In genomic region chr11:103192956-103193824, GRCm38 (mm10) we compare ENCODE assay signal across 8 mouse cellular contexts. TPM values are rescaled to one million over a fixed set of nuclear protein-coding genes. Genes with fewer than 3 reads are reported as not detected.
DNase-seq lines count a peak whose midpoint lies in the region; ATAC-seq lines count a peak whose summit lies in the region.

No protein-coding gene starts in this region.

- H3K27ac ChIP-seq in heart, embryonic 15.5 days, result no peak overlapping the region
- no peak overlapping the region for H3K27ac ChIP-seq in limb, embryonic 10.5 days

- peak; percentile 74 for DNase-seq in layer of hippocampus, adult 11-12 months (ENCODE audit: low spot score)
- no peak for DNase-seq in layer of hippocampus, adult 9-10 months (ENCODE audit: low spot score)
- peak; percentile 86 for DNase-seq in cerebellum, adult 9-11 months
- DNase-seq in limb, embryonic 10.5 days (ENCODE audit: low spot score), result peak; percentile 60
- DNase-seq in right cerebral cortex, adult 18-20 months, result peak; percentile 85
- no peak for DNase-seq in urinary bladder, postnatal 10 days (ENCODE audit: low spot score)

- H3K9me3 ChIP-seq in heart, embryonic 15.5 days (replicated peaks), result no peaks in the 10 kb centered on the region
- no peaks in the 10 kb centered on the region for H3K9me3 ChIP-seq in limb, embryonic 10.5 days (replicated peaks)

- peak overlapping the region; percentile 29 for H3K4me3 ChIP-seq in heart, embryonic 15.5 days
- peak overlapping the region; percentile 36 for H3K4me3 ChIP-seq in limb, embryonic 10.5 days

- H3K9ac ChIP-seq in heart, embryonic 15.5 days, result peak overlapping the region; percentile 20; the same call in 1 of the 2 replicates

- H3K27me3 ChIP-seq in heart, embryonic 15.5 days, result peaks cover 80% of the 10 kb centered on the region
- peaks cover 96% of the 10 kb centered on the region for H3K27me3 ChIP-seq in limb, embryonic 10.5 days (ENCODE audit: low read depth, poor library complexity, severe bottlenecking)

- peak overlapping the region; percentile 51 for H3K4me2 ChIP-seq in heart, embryonic 15.5 days

- peaks cover 9% of the 10 kb centered on the region for H3K4me1 ChIP-seq in heart, embryonic 15.5 days (replicated peaks)
- H3K4me1 ChIP-seq in limb, embryonic 10.5 days, result peaks cover 18% of the 10 kb centered on the region

- ATAC-seq in heart, embryonic 15.5 days (replicated peaks; ENCODE audit: insufficient number of reproducible peaks, insufficient read depth, low FRiP score, low read depth), result no peak
- ATAC-seq in activated CD4-positive, CD25-positive, alpha-beta regulatory T cell, adult 4 months, result no peak

- 8% methylated on average over 44 of the region's 44 CpGs for WGBS in heart, embryonic 15.5 days
- WGBS in limb, embryonic 10.5 days, result 5% methylated on average over 44 of the region's 44 CpGs

- H3K36me3 ChIP-seq in heart, embryonic 15.5 days, result no peaks in the 10 kb centered on the region
- H3K36me3 ChIP-seq in limb, embryonic 10.5 days, result no peaks in the 10 kb centered on the region

RNA-seq across cellular contexts. Expression of gene 1700023F06Rik, which starts 15.2 kb away (rescaled TPM):
- 0.18 and 0.37 TPM in 2 replicates for polyA plus RNA-seq in heart, embryonic 15.5 days (2015; fragmentation: Nextera tagmentation; extraction: Ambion mirVana)
- polyA plus RNA-seq in limb, embryonic 10.5 days (2016; fragmentation: Nextera tagmentation; extraction: Ambion mirVana), result 0.29 and 0.30 TPM in 2 replicates
- polyA plus RNA-seq in activated CD4-positive, CD25-positive, alpha-beta regulatory T cell, adult 4 months (2017; shearing (Covaris generic)), result not detected

RNA-seq across cellular contexts. Expression of gene Fmnl1, which starts 22.3 kb away (rescaled TPM):
- polyA plus RNA-seq in heart, embryonic 15.5 days (2015; fragmentation: Nextera tagmentation; extraction: Ambion mirVana), result 1.5 and 4.6 TPM in 2 replicates
- 0.49 and 0.73 TPM in 2 replicates for polyA plus RNA-seq in limb, embryonic 10.5 days (2016; fragmentation: Nextera tagmentation; extraction: Ambion mirVana)
- polyA plus RNA-seq in activated CD4-positive, CD25-positive, alpha-beta regulatory T cell, adult 4 months (2017; shearing (Covaris generic)), result 10 to 100 TPM; 60.0 to 62.7 TPM

RNA-seq across cellular contexts. Expression of gene Spata32, which starts 25.0 kb away (rescaled TPM):
- polyA plus RNA-seq in heart, embryonic 15.5 days (2015; fragmentation: Nextera tagmentation; extraction: Ambion mirVana), result not detected in 2 replicates
- not detected in 2 replicates for polyA plus RNA-seq in limb, embryonic 10.5 days (2016; fragmentation: Nextera tagmentation; extraction: Ambion mirVana)
- polyA plus RNA-seq in activated CD4-positive, CD25-positive, alpha-beta regulatory T cell, adult 4 months (2017; shearing (Covaris generic)), result not detected

Comparison
In these comparisons a context has a peak if more than half of its experiments do, and no peak if none do; other contexts are left out.
1. DNase-seq: peak in layer of hippocampus, adult 11-12 months (single experiment), cerebellum, adult 9-11 months (single experiment), limb, embryonic 10.5 days (single experiment) and right cerebral cortex, adult 18-20 months (single experiment); none in layer of hippocampus, adult 9-10 months (single experiment) and urinary bladder, postnatal 10 days (single experiment).
2. RNA of gene Fmnl1, which starts 22.3 kb away (polyA plus RNA-seq): 60.0 to 62.7 TPM in activated CD4-positive, CD25-positive, alpha-beta regulatory T cell, adult 4 months; 1.5 to 4.6 TPM in heart, embryonic 15.5 days and 0.49 to 0.73 TPM in limb, embryonic 10.5 days; every median in the first group is over 10 times any median in the second.